Mouse (Mus musculus): ENCODE data around the gene Lypd8. TPM values are rescaled to one million over a fixed set of nuclear protein-coding genes. Genes with fewer than 3 reads are reported as not detected.
A peak's percentile ranks its signal among the peaks of the same experiment; 100 is the strongest.

Lypd8 gene
- total and polyA plus RNA-seq, 2 experiments from 2014 or later = not detected

DNA sequence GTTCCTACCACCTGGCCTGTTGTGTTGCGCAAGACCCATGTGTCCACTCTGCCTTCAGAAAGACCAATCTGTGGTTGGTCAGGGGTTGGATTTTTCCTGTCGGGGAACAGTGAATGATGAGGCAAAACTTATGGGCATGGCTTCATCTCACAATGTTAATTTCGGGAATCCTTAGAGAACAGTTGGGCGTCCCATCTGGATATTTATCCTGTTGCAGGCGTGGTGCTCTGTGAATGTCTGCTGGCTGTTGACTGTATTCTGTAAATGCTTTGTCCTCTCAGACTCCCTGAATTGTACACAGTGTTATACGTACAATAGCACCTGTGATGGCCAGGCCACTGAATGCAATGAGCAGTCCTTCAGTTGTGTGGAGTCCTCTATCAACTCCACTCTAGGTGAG, 3.6 kb downstream of the Lypd8 start:
- H3K9ac ChIP-seq = no peak overlapping the region
- H3K9me3 ChIP-seq (ENCODE audit: low read length) = no peaks in the 10 kb centered on the region
- H3K4me1 ChIP-seq (ENCODE audit: insufficient read depth) = no peaks in the 10 kb centered on the region
- H3K36me3 ChIP-seq (ENCODE audit: insufficient read depth) = no peaks in the 10 kb centered on the region
- no peak overlapping the region for H3K4me3 ChIP-seq (ENCODE audit: low read depth, low read length)
- H3K27ac ChIP-seq (ENCODE audit: low read depth, low read length) = no peak overlapping the region
- peak; percentile 36; the same call in 1 of the 2 replicates for ATAC-seq
- DNase-seq = peak; percentile 65
- no peaks in the 10 kb centered on the region for H3K27me3 ChIP-seq (ENCODE audit: insufficient read depth, low read length)
- no peak for TF ChIP-seq CTCF (IDR thresholded peaks at IDR 0.05; ENCODE audit: low read depth)
- WGBS = 71% methylated on average over 6 of the region's 6 CpGs
- H3K4me2 ChIP-seq (ENCODE audit: low read depth) = no peak overlapping the region

DNA sequence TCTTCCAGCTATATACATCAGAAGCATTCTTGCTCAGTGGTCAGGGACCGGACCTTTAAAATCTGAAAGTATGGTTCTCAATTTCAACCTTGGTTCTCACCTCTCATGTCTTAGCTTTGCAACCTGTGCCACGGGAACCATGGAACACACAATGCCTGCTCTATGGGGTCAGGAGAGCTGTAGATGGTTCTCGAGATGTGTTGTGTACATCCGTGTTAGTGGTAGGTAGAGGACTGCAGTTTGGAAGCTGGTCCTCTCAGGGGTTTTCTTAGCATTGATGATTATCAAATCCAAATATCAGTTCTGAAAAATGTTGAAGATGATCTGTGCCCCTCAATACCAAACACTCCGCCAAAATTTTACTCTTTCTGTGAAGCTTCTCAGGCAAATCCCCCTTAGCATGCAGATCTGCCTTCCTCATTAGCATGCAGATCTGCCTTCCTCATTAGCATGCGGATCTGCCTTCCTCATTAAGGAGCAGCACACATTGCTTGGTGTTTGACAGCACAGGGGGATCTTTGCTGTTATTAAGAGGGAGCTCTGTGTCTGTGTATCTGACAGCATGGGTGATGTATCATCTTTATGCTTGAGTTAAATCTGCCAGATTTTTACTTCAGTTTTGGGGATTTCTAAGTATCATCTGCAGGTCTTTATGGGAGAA, 21.3 kb downstream of the Lypd8 start:
- Histone ChIP-seq H3K4me2 (ENCODE audit: low read depth) (peak overlapping the region; percentile 24), H3K9me3 (ENCODE audit: low read length) (no peaks in the 10 kb centered on the region), H3K4me3 (ENCODE audit: low read depth, low read length) (no peak overlapping the region), H3K27ac (ENCODE audit: low read depth, low read length) (no peak overlapping the region), H3K27me3 (ENCODE audit: insufficient read depth, low read length) (no peaks in the 10 kb centered on the region), H3K4me1 (ENCODE audit: insufficient read depth) (0 out of 2 replicates have a peak, but pooled peaks cover 6% of the 10 kb centered on the region), H3K9ac (no peak overlapping the region), H3K36me3 (ENCODE audit: insufficient read depth) (no peaks in the 10 kb centered on the region)
- 35% methylated on average over 6 of the region's 6 CpGs for WGBS
- TF ChIP-seq CTCF (IDR thresholded peaks at IDR 0.05; ENCODE audit: low read depth) = no peak
- ATAC-seq = peak; percentile 94
- peak; percentile 68 for DNase-seq

DNA sequence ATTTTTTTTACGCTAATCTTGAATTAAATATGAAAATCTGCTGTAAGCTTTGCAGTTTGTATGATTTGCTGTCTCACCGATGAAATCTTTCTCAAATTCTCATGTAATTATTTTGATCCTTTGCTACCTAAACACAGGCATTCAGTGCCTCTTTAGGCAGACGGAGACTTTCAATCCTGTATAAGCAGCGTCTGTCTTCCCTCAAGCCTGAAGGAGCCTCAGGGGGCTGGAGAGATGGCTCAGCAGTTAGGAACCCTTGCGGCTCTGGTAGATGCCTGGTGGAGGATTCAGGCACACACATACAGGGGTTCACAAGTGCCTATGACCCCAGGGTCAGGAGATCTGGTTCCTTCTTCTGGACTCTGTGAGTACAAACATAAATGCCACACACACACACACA, 21.8 kb downstream of the Lypd8 start:
- no peaks in the 10 kb centered on the region for H3K9me3 ChIP-seq (ENCODE audit: low read length)
- H3K4me2 ChIP-seq (ENCODE audit: low read depth) = peak overlapping the region; percentile 24; the same call in 1 of the 2 replicates
- H3K4me3 ChIP-seq (ENCODE audit: low read depth, low read length) = no peak overlapping the region
- H3K27ac ChIP-seq (ENCODE audit: low read depth, low read length) = no peak overlapping the region
- 0 out of 2 replicates have a peak, but pooled peaks cover 6% of the 10 kb centered on the region for H3K4me1 ChIP-seq (ENCODE audit: insufficient read depth)
- no peaks in the 10 kb centered on the region for H3K36me3 ChIP-seq (ENCODE audit: insufficient read depth)
- 18% methylated on average over 5 of the region's 5 CpGs for WGBS
- TF ChIP-seq CTCF (IDR thresholded peaks at IDR 0.05; ENCODE audit: low read depth) = no peak
- H3K27me3 ChIP-seq (ENCODE audit: insufficient read depth, low read length) = no peaks in the 10 kb centered on the region
- ATAC-seq (peak; percentile 86), DNase-seq (peak; percentile 52)
- no peak overlapping the region for H3K9ac ChIP-seq

DNA sequence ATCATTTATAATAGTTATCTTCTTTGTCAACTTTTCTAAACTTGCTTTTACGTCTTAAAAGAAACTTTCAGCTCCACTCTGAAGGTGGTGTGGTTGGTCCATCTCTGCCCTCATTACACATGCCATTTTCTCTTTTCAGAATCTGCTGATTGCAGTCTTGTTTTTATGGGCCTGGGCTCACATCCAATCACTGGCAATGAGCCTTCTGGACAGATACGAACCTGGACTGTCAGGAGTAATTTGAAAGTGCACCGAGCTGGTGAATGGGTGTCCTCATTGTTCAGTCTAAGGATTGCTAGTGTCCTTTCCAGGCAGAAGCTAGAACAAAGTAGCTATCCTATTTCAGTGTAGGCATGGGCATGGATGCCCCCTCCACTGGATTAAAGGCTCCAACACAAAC, 29.2 kb downstream of the Lypd8 start:
- H3K27me3 ChIP-seq (ENCODE audit: insufficient read depth, low read length) = no peaks in the 10 kb centered on the region
- no peak overlapping the region for H3K27ac ChIP-seq (ENCODE audit: low read depth, low read length)
- no peak overlapping the region for H3K9ac ChIP-seq
- H3K4me1 ChIP-seq (ENCODE audit: insufficient read depth) = no peaks in the 10 kb centered on the region
- H3K9me3 ChIP-seq (ENCODE audit: low read length) = no peaks in the 10 kb centered on the region
- no peaks in the 10 kb centered on the region for H3K36me3 ChIP-seq (ENCODE audit: insufficient read depth)
- no peak overlapping the region for H3K4me3 ChIP-seq (ENCODE audit: low read depth, low read length)
- H3K4me2 ChIP-seq (ENCODE audit: low read depth) = no peak overlapping the region
- DNase-seq = no peak
- ATAC-seq = no peak
- no peak for TF ChIP-seq CTCF (IDR thresholded peaks at IDR 0.05; ENCODE audit: low read depth)
- WGBS = 29% methylated on average over 3 of the region's 3 CpGs

DNA sequence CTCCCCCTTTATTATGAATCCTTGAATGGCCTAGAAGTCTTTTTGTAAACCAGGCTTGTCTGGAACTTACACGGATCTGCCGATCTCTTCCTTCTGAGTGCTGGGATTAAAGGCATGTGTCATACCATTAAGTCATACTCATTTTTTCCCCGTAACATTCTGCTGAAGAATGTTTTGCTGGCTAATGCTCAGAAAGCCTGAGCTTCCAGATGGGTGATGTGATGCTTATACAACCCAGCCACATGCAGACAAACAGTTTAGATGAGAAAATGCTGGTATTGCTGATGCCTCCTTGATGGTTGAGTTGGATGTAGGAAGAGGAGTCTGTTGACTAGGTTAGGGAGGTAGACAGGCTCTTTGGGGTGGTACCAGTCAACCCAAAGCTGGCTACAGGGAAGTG, 39.5 kb downstream of the Lypd8 start:
- no peak overlapping the region for H3K9ac ChIP-seq
- 73% methylated on average over 3 of the region's 3 CpGs for WGBS
- H3K4me3 ChIP-seq (ENCODE audit: low read depth, low read length) = no peak overlapping the region
- H3K4me2 ChIP-seq (ENCODE audit: low read depth) = no peak overlapping the region
- no peaks in the 10 kb centered on the region for H3K36me3 ChIP-seq (ENCODE audit: insufficient read depth)
- no peak for TF ChIP-seq CTCF (IDR thresholded peaks at IDR 0.05; ENCODE audit: low read depth)
- H3K4me1 ChIP-seq (ENCODE audit: insufficient read depth) = no peaks in the 10 kb centered on the region
- H3K9me3 ChIP-seq (ENCODE audit: low read length) = no peaks in the 10 kb centered on the region
- DNase-seq (no peak), ATAC-seq (no peak)
- H3K27me3 ChIP-seq (ENCODE audit: insufficient read depth, low read length) = no peaks in the 10 kb centered on the region
- H3K27ac ChIP-seq (ENCODE audit: low read depth, low read length) = no peak overlapping the region

DNA sequence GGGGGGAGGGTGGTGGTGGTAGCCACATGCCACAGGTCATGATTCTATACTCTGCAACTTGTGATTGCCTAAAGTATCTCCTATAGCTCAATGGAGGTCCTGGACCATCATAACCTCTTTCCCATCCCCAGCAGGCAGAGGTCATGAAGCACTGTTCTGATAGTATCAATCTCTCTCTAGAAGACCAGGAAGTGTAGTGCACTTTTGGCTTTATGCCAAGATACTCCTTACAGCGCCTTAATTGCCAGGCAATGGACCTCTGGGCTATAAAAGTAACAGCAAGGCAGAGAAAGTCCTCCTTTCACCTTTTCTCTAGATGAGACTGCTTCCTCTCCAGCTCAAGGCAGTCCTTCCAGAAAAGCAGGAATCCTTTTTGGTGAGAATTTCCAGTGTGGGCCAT, 42.0 kb downstream of the Lypd8 start, which contains the start of gene 1810065E05Rik:
Gene 1810065E05Rik, plus strand, starts transcription at position 297 of the 400 bp plus-strand sequence.
- Histone ChIP-seq H3K27ac (ENCODE audit: low read depth, low read length) (no peak within 1 kb of the TSS), H3K4me2 (ENCODE audit: low read depth) (no peak within 1 kb of the TSS), H3K27me3 (ENCODE audit: insufficient read depth, low read length) (no peaks in the 10 kb centered on the region), H3K9ac (no peak within 1 kb of the TSS), H3K4me3 (ENCODE audit: low read depth, low read length) (no peak within 1 kb of the TSS), H3K36me3 (ENCODE audit: insufficient read depth) (no peaks in the 10 kb centered on the region), H3K9me3 (ENCODE audit: low read length) (no peaks in the 10 kb centered on the region), H3K4me1 (ENCODE audit: insufficient read depth) (no peaks in the 10 kb centered on the region)
- WGBS = 75% methylated on average over 1 of the region's 1 CpGs
- DNase-seq = no peak
- no peak for TF ChIP-seq CTCF (IDR thresholded peaks at IDR 0.05; ENCODE audit: low read depth)
- no peak for ATAC-seq

DNA sequence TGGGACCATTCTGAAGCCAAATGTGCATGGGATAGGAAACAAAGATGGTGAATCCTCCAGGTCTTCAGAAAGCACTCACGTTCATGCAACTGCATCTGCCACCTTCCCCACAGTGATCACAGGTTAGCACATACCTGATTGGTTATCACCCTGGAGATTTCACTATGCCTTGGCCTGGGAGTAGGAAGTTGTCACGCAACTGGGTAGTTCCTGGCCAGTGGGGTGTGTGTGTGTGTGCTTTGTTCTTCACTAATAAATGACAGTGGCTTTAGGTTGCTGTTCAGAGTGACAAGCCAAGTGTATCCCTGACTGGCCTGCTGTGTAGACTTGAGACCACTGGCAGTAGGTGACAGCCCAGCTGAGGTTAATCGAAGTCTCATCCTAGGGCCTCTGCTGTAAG, 53.4 kb downstream of the Lypd8 start, which contains the start of gene Gm12253:
Gene Gm12253, plus strand, starts transcription at position 301 of the 400 bp plus-strand sequence.
- Histone ChIP-seq H3K4me1 (ENCODE audit: insufficient read depth) (no peaks in the 10 kb centered on the region), H3K36me3 (ENCODE audit: insufficient read depth) (no peaks in the 10 kb centered on the region), H3K4me3 (ENCODE audit: low read depth, low read length) (no peak within 1 kb of the TSS), H3K9ac (no peak within 1 kb of the TSS), H3K4me2 (ENCODE audit: low read depth) (no peak within 1 kb of the TSS), H3K27me3 (ENCODE audit: insufficient read depth, low read length) (no peaks in the 10 kb centered on the region), H3K27ac (ENCODE audit: low read depth, low read length) (no peak within 1 kb of the TSS), H3K9me3 (ENCODE audit: low read length) (no peaks in the 10 kb centered on the region)
- 86% methylated on average over 3 of the region's 3 CpGs for WGBS
- TF ChIP-seq CTCF (IDR thresholded peaks at IDR 0.05; ENCODE audit: low read depth) = no peak
- DNase-seq (no peak), ATAC-seq (no peak)

Measured in forebrain, postnatal 0 days (tissue).